Mouse (Mus musculus): ENCODE data around the gene Cep170.
"Not testable (repeated sequence)": the region's sequence is repeated elsewhere in the genome, so short reads cannot be mapped to it uniquely, and the experiment has no call there.

Cep170 gene

DNA sequence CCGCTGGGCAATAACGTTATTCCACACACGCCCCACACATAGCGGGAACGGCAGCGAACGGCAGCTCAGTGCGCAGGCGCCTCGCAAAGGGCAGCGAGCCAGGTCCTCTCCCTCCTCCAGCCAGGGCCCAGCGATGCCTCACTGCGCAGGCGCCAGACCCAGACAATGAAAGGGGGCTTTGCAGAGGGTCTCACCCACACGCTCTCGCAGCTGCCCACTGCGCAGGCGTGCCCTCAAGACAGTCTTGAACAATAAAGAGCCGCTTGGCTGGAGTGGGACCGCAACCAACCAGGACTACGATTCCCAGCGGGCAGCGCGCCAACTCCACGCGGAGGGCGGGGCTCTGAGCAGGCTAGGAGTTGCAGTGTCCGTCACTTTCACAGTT is at the start of gene Cep170:
Gene Cep170 (minus strand): TSS at position 32 of the 385 bp plus-strand sequence.
- peak; percentile 91 for DNase-seq (ENCODE audit: low read depth)

DNA sequence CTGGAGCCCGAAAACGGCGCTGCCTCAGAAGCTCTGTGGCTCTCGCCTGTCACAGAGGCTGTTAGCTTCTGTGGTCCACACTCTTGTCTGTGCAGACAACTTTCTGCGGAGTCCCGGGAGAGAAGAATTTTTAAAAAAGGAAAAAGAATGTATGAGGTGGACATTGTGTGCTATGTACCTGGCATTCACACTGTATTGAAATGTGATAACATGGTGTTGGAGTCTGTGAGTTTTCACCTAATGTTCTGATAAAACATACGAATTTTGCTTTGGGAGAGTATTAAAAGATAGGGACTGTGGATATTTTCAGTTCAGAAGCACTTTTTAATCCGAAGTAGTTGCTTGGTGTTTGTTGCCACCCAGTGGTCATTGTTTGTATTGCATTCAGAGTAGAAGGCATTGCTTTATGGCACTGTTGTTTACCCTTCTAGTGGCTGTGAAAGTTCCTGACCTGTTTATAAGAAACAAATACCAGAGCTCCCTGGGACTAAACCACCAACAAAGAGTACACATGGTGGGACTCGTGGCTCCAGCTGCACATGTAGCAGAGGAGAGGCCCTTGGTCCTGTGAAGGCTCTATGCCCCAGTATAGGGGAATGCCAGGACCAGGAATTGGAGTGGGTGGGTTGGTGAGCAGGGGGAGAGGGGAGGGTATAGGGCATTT is 48.2 kb upstream of the Cep170 start:
- peak; percentile 84 for DNase-seq (ENCODE audit: low read depth)

DNA sequence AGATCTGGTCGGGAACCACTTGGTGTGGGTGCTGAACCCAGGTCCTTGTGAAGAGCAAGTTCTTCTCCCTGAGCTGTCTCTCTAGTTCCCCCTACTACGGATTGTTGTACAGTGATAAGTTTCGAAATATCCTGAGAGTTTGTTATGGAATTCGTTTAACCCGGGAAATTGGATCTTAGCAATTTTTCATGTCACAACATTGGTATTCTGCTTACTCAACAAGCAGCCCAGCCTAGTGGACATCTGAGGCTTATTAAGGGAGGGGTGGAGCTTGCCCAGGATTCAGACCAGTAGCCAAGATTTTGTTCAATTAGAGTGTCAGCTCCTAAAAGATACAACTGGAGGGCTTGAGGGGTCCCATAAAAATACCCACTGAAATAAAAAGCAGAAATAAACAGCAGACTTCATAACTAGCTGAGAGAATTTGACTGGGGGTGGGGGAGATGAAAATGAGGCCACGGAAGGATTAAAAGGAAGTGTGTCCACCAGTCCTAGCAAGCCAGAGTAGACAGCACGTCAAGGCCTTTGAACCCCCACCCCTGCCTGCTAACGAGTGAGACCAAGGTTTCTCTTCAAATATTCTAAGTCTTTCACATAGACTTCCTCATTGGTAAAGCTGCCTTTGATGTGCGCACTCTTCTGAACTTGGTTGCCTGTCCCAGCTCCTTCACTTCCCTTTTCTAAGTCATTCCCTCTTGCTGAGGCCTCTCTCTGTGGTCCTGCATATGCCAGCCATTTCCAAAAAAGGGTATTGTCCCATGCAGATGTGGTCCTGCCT is 39.1 kb upstream of the Cep170 start:
- DNase-seq (ENCODE audit: low read depth): no peak

DNA sequence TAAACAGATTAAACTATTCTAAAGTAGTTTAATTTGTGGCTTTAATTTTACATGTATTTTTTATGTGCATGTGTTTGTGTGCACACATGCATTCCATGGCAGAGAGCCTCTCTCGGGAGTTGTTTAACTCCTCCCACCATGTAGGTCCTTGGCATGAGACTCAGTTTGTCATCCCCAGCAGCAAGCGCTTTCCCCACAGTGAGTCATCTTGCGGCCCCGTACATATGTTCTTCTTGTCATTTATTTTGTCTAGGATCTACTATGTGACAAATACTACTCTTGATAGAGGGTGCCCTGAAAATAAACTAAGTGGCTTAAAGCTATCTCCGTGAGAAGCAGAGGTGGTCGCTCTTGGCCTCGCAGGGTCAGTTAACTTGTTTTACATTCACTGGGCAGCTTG is 37.5 kb upstream of the Cep170 start:
- DNase-seq (ENCODE audit: low read depth): no peak

DNA sequence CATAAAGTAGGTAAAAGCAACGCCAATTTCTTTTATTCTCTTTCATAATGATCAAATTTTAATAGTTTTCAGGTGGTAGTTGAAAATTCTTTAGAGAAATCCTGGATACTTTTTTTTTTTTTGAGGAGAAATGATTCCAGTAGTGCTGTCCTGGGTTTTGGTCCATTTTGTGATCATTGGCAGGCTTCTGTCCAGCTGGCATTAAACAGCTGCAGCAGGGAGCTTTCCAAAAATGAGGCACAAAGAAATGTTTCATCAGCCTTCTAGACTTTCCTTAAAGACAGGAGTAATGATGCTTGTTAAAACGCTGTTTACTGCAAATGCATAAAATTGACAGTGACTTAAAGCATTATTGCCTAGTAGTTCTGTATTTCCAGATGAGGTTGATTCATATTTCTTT is 35.5 kb upstream of the Cep170 start:
- no peak for DNase-seq (ENCODE audit: low read depth)

DNA sequence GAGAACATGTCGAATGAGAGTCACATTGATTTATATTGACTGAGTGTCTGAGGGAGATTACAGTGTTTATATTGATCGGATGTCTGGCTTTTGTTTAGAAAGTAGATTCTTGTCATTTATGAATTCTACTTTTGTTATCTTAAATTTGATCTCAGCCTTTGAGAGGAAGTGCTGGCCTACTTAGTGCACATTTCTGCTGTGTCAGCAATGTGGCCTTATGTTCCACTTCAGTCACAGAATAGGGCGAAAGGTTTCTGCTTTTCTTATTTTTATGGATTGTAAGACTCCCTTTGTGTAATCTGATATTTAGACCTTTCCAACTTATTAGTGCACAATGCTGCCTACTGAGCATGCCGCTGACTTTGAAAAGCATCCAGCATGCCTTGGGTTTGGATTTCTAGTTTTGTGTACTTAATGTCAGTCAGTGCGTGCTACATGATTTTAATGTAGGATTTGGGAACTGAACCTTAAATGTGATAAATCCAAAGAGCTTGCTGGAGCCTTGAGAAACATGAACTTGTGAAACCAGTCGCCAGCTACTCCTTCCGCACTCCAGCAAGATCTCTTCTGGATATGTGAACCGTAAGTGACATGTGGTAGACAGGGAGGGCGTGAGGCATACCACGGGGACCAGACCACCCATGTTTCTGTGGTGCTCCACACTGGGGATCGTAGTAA is 34.9 kb upstream of the Cep170 start:
- no peak for DNase-seq (ENCODE audit: low read depth)

DNA sequence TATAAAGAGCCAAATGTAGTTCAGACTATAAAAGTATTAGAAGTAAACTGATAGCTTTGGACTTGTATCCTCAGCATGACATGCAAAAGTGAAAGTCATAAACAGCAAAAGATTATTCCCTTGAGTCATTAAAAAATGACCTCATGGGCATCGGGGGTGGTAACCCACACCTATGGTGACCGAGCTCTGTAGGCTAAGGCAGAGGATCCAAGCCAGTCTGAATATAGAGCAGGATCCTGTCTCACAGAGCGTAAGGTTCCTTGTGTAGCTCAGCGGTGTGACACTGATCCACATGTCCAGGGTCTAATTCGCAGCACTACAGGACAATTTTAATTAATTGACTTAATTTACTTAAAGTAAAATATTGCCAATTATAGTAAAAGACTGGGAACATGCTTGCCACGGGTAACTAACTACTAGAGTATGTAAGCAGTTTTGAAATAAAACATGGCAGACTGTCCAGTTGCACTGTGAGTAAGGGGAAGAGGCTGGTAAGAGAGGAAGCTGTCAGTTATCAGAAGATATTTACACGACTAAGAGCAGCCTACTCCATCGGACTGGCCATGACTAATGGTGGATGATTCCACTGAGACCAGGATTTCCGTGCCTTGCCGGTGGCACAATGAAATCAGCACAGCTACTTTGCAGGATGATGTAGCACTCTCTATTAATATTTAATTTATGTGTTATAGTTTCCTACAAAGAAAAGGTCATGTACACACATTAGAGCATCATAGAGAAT is 33.4 kb upstream of the Cep170 start:
- DNase-seq (ENCODE audit: low read depth): no peak

DNA sequence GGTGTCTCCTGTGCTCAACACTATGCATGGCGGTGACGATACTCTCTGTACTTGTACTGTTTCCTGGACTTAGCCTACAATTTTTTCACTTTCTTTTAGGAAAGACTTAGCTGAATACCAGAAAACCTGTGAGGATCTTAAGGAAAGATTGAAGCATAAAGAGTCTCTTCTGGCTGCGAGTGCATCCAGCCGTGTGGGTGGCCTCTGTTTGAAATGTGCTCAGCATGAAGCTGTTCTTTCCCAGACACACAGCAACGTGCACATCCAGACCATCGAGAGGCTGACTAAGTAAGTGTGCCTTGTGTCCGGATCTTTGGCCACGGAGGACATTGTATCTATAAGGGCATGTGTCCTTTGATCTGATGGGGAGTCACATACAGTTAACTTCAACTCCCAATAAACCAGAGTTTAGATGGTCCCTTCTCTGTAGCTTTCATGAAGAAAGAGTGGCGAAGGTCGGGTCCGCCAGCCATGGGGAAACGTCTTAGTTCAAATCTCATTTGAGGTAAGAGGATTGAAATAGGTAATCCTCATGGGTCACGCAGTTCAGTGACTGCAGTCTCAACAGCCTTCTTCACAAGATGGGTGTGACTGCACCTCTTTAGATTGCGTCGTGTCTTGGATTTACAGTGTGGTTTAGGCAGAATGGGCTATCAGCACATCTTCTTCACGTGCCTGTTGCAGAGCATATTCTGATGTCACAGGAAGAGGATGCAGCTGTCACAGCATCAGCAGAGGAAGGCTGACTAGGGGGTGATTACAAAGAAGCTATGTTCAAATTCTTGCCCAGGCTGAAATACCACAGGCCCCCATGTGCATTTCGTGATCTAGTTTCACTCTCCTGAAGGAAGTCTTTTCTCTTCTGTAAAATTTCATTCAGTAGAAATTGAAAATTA is 31.5 kb upstream of the Cep170 start:
- no peak for DNase-seq (ENCODE audit: low read depth)

DNA sequence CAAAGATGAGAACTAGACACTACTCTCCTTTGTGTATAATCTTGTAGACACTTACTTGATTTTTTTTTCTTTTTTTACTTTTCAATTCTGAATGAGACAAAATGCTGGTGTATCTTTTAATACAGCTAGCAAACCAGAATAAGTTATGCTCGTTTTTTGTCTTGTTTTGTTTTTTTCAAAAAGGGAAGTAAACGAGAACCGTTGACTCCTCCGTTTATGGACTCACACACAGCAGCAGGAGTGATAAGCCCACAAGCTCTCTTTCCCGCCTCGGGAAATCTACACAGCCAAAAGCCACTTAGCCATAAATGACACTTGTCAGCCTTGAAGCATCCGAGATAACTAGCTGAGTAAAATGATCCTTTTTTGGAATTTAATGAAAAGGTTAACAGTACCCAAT is 22.7 kb upstream of the Cep170 start:
- DNase-seq (ENCODE audit: low read depth): not testable (repeated sequence)

DNA sequence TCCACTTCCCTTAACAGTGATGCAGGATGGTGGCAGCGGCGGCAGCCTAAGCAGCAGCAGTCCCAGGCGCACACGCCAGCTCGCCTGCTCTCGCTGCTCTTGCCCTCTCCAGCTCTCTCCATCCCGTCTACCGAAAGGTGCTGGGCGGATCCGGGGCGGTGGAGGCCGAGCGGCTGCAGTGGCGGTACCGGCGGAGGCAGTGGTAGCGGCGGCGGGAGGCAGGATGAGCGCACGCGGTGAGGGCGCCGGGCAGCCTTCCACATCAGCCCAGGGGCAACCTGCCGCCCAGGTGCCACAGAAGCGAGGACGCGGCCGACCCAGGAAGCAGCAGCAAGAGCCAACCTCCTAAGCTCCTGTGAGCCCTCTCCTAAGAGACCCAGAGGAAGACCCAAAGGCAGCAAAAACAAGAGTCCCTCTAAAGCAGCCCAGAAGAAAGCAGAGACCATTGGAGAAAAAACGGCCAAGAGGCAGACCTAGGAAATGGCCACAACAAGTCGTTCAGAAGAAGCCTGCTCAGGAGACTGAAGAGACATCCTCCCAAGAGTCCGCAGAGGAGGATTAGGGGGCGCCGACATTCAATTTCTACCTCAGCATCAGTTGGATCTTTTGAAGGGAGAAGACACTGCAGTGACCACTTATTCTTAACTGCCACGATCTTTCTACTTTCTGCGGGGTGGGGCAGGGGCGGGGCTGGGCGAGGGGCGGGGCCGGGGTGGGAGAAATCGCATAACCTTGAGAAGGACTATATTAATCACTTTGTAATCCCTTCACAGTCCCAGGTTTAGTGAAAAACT is 21.8 kb upstream of the Cep170 start:
- peak; percentile 13 for DNase-seq (ENCODE audit: low read depth)

DNA sequence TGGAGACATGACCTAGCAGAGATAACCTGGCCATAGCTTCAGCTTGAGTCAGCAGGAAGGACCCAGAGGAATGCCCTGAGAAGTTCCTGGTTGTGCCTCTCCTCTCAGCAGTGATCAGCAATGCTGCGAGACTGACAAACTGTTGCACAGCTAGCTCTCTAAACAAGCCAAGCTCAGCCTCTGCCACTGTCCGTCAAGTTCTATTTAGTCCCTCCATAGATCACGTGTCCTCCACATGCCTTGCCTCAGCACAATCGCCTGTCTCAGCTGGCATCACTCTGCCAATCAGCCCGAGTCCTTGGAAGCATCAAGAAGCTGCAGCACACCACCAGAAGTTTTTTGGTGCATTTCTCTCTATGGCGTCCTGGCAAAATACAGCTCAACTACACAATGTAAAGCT is 21.0 kb upstream of the Cep170 start:
- DNase-seq (ENCODE audit: low read depth): no peak

DNA sequence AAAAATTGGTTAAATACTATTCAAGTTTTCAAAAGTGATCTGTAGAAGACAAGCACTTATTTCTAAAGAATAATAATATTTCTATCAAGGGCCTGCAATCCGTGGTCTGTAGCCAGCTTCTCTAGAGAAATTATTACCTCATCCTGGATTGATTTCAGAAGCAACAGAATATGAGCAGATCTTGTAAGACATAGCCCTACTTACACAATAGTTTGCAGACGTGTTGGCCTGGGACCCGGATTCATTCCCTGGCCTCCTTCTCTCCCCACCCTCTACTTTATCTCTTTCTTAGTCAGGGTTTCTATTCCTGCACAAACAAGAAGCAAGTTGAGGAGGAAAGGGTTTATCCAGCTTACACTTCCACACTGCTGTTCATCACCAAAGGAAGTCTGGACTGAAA is 20.1 kb upstream of the Cep170 start:
- DNase-seq (ENCODE audit: low read depth): no peak

DNA sequence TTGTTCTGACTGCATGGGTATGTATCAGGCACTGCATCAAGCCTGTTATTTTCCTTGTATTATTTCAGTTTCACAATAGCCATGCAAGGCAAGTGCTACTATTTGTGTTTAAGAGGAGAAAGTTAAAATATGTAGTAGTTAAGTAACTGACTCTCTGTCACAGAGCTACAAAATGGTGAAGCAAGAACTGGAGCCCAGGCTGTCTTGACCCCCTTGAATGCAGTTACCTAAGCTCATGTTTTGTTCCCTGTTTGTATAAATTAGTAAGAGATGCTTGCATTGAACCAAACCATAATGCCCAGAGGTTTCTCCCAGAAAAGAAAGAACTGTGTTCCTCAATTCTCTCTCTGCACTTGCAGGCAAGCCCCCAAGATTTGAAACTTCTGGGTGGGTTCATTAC is 19.4 kb upstream of the Cep170 start:
- no peak for DNase-seq (ENCODE audit: low read depth)

DNA sequence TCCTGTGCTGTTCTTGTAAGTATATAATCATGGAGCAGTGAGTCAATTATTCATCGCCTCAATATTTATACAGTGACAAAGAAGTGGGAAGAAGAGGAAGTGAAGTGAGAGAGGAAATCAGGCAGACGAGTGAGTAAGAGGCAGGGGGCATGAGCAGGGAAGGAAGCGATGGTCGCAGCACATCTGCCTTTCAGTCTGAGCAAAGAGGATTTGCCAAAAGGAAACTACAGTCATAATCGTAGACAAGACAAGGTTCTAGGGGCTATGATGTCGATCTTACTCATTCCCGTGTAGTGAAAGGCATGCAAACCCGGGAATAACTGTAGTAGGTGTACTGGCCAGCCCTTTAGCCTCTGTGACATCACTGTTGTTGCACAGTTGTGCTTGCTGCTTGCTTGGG is 18.7 kb upstream of the Cep170 start:
- DNase-seq (ENCODE audit: low read depth): no peak

DNA sequence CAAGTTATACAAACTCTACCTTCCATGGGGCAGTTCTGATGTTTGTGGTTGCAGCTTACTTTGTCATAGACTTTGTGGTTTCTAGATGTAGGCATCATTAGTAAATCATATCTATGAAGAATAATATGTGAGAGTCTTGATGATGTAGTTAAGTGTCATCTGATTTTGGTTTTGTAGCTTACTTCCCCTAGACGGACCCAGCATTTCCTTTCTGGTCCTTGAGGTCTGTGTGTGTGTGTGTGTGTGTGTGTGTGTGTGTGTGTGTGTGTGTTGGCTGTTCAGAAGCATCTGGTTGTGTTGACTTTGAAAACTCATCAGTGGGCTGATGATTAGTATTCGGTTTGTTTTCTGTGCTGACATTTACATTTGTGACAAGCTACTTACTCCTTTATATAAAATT is 18.2 kb upstream of the Cep170 start:
- DNase-seq (ENCODE audit: low read depth): no peak

DNA sequence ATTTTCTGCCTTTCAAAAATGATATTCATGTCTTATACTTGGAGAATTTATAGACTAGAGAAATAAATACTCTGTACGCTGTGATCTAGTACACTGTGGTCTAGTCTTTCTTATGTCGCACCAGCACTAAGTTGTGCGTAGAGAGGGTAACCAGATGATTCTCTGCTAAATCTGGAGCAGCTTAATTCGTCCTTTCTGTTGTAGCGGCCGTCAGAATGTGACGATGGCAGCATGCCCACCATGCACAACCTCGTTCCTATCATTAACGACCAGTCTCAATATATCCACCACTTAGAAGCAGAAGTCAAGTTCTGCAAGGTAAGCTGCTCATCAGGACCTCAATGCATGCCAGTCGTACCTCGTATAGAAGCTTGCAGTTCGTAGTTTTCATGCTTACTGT is 14.8 kb upstream of the Cep170 start:
- no peak for DNase-seq (ENCODE audit: low read depth)

DNA sequence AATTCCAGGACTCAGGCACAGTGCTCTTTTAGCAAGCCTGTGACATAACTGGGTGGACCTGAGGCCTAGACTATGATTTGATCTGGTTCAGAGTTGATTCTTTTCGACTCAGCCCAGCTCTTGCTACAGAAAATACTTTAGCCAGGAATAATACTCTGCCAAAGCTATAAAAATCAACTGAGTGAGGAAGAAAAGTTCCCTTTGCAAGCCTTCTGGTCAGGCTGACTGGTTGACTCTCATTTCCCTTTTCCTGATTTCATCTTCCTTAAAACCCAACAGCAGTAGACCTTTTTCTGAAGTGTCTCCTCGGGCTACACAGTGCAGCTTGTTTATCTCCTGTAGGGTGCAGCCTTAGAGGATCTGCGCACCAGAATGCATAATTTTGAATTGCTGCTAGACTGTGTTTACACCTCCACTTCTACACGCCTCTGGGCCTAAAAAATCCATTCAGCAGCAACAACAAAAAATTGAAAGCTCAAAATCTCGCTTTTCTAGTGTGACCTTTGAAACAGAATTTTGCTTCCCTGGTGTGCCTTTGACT is 14.1 kb upstream of the Cep170 start:
- no peak for DNase-seq (ENCODE audit: low read depth)

DNA sequence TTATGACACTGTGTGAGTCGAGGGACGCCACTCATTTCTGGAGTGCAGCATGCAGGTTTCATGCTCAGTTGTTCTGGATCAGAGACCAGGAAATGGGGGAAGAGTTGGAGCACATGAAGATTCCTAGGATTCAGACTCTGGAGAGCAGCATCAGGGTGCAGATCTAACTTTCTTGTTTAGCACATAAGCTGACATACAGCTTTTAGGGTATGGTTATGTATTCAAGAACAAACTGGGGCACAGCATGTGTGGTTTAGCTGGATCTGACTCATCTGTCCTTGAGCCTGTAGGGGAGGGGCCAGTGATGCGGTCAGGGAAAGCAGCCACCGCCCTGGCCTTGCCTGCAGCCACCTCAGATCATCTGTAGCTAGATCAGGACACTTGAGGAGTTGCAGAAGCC is 13.5 kb upstream of the Cep170 start:
- DNase-seq (ENCODE audit: low read depth): no peak

DNA sequence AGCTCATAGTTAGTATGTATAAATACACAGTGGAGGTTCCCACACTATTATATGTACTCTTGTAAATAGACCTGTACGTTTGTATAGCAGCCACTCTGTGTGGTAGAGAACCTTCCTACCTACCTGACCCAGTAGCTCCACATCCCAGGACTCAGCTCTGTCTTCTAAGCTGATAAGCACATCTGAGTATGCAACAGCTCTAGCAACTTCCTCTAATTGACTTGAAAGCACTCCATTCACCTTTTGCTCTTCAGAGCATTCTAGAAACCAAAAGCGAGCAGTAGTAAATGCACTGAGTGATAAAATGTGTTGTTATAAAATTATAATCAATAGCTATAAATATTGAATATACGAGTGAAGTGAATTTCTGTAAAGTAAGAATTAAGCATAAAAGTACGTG is 13.1 kb upstream of the Cep170 start:
- no peak for DNase-seq (ENCODE audit: low read depth)

DNA sequence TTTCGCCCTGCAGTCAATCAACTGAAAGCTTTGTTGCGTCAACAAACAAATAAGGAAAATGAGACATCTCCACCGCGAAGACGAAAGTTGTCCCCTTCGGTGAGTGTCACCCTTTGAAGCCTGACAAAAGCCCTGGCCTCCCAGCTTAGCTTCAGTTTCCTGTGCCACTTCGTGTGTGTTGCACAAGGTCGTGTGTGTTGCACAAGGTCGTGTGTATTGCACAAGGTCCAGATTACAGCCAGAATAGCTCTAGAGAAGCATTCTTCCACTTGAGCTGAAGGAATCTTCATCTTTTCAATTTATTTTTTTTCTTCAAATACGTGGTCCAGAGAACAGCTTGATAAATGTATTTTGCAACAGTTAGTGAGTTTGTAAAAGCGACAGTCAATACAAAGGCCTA is 12.3 kb upstream of the Cep170 start:
- no peak for DNase-seq (ENCODE audit: low read depth)

All from naive thymus-derived CD4-positive, alpha-beta T cell, adult 2 months (primary cell).